Mouse (Mus musculus) erythroid progenitor cell, adult 5-6 weeks (primary cell): ENCODE measurements around the gene Jph4. TPM values are rescaled to one million over a fixed set of nuclear protein-coding genes. Genes with fewer than 3 reads are reported as not detected.

Experiments
- ATAC-seq: replicated peaks from 2 replicates; pipeline ENCODE4 v1.8.0; 2016; ENCODE audit warnings: moderate number of reproducible peaks, mild to moderate bottlenecking, moderate TSS enrichment, inconsistent platforms; ENCODE audit not compliant: poor library complexity, low FRiP score, severe bottlenecking
- total RNA-seq, 2 experiments: library from RNA; stranded (forward) in 1 of 2; stranded (reverse) in 1 of 2; fragments of 150-400 nt in 1 of 2; fragments of 186-747, 209-891 nt in 1 of 2; gene quantifications; 2 replicates each; pipeline versions ENCODE4 v1.2.3 to v1.2.4; 2015 to 2017; ENCODE audit warnings: low replicate concordance in 2 of 2

Gene Jph4
- total RNA-seq (2015; ENCODE audit: low replicate concordance) (not detected in 2 replicates), total RNA-seq (2017; ENCODE audit: low replicate concordance) (not detected in 2 replicates)

DNA sequence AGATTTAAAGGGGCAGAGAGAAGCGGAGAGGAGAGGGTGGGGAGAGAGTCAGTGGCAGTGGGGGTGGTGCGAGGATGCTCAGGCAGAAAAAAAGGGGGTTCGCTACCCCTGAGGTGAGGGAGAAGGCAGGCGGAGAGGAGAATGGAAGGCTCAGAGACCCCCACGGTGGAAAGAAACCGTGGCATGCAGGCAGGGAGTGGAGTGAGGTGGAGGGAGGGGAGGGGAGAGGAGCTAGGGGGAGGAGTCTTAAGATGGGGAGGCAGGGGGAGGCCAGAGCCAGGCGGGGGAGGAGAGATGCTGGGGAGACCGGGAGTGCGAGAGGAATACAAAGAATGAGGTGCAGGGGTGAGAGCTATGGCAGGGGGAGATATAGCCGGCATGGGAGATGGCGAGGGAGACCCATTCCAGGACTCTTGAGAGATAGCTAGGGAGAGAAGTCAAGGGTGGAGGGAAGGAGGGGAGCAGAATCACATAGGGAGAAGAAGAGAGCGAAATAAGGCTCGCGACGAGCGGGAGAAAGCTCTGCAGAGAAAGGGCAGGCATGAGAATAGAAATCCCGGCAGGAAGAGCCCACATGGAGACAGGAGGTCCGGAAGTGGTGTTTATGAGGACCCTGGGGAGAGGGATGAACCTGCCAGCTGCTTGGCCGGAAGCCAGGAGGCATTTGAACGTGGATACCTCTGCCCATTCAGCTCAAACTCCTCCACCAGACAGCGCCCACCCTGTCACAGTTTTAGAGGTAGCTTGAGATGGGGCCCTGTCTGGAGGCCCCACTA, at the start of gene Jph4:
Gene Jph4, minus strand, starts transcription at position 511 of the 776 bp plus-strand sequence.
- ATAC-seq, result no peak

DNA sequence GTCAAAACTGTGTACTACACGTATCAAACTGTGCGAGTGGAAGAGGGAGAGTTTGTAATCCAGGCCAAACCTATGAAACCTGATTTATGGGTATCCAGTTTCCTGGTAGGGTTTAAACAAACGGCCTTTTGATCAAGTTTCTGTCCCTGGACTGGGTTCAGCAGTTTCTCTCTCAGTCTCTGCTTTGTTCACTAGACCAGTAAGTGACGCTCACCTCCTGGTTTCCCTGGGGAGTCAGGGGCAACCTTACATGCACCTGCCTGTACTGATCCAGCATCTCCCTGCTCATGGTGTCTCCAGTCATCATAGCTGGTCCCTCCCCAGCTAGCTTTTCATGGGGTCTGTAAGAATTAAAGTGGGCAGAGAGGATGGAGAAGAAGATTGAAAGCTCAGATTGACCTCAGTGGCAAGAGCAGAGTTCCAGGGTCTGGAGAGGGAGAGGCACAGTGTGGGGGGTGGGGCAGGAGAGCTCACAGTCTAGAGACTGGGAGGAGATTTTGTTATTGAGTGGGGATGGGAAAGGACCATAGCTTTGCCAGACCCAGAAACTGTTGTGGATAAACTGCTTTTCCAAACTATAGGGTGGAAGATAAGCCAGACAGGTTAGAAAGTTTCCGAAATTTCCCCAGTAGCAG, 47.6 kb upstream of the Jph4 start:
- ATAC-seq, result no peak

DNA sequence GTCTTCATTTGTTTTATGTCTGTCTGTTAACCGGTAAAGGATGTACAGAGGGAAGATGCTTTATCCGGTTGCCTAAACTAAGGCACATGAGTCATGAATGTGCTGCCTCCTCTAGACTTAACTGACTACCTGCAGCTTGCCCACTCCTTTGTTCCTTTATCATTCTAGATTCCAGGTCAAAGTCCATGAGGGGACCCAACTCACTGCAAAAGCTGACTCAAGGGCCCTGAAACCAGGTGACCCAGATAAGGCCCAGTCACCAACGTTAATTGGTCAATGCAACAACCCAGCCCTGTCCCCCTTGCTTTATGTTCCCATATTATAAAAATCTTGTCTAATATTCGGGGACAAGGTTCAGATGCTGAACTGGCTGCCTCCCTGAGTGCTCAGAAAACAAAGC, 45.4 kb upstream of the Jph4 start:
- ATAC-seq, result no peak

DNA sequence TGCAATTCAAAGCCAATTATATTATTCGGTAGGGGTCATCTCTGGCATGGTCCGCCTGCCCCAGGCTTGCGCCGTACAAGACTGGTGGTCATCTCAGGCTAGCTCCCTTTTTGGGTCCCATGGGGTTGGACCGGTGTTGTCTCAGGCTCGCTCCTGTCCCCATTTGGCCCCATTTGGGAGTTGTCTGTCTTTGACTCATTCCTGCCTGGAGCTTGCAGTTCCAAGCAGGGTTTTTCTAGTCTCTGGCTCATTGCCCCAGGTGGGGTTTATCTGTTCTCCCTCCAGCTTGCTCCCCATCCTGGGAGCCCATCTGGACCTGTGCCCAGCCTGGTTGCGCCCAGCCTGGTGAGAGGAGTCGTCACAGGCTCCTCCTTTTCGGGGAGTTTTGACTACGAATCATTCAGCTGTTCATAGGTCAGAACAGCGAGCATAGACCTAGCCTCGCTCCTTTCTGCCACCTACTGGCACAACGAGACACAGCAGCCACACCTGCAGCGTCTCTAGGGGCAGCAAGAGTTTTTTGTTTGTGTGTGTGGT, 44.4 kb upstream of the Jph4 start:
- peak; percentile 71 for ATAC-seq

DNA sequence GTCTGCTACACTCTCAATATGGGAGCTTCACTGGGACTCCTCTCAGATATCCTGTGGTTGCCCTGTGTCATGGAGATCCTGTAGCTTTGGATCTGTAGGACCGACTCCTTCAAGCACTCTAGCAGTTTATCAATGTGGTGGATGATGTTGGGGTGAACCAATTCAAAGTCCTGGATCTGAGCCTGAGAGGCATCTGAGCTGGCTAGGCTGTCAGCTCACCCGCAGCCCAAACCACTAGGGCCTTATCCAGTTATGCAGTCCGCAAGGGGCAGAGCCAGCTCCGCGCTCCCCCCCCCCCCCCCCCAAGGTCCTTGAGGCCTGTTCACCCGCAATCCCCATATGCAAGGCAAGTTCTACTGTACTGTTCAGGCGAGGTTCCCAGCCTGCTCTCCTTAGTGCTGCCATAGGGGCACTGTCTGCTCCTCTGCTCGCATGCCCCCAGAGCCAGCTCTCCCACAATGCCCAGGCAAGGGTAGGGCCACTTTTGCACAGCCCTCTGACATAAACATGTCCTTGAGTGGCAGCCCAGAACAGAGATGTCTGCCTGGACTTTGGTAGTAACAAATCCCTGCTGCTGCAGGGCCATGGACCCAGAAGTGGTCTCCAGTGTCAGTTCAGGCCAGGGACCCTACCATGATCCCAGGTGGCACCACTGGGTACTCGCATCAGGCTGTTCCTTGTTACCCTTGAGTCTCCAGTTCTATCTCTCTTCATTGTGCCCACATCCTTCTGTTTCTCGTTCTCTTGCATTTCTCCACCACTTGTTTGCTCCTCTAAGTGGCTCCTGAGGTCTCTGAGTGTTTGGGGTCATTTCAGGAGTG, 43.7 kb upstream of the Jph4 start:
- no peak for ATAC-seq

DNA sequence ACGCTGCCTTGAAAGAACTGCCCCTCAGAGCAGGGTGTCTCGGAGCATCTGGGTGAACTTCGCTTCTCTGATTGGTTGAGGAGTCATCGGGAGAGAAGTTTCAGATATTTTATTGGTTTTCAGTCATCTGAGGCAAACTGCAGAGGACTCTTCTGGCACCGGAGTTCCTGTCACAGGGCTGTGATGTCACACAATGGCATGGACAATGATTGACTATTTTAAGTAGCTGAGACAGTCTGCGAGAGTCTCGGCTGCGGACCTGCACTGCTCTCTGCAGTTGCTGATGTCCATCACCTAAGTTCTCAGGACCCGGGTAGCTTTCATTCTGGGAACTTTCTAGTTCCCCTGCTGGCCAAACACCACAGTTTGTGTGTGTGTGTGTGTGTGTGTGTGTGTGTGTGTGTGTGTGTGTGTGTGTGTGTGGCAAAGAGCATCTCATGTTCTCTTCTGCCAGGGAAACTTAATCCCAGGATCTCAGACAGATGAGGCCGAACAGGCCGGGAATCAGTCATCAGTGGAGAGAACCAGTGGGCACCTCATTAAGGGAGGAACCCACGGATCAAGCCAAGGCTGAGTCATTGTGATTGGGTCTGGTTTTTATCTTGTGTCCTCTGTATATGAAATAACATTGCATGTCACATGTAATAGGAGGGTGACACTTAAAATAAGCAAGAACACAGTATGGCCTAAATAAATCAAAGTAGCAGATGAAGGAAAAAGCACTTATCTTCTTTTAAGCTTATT, 40.8 kb upstream of the Jph4 start:
- ATAC-seq, result no peak

DNA sequence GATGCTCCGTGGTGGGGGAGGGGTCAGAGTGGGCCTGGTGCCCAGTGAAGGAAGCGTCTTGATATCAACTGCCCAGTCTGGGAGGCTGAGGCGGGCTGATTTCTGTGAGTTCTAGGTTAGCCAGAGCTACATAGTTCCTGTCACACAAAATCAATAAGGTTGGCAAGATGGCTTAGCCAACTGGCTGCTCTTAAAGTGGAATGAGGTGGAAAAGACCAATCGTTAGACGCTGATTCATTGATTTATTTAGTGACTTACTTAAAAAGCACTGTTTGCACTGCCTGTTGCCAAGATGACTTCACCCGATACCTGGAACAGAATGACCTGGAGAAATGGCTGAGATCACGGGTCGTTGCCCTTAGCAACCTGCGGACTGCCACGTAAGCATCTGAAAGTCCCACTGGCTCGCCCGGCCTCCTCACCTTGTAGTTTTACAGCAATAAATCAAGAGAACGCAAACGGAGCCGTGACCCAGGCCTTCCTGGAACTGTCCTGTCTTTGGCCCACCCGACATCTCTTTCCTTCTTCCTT, 36.3 kb upstream of the Jph4 start:
- ATAC-seq, result no peak

DNA sequence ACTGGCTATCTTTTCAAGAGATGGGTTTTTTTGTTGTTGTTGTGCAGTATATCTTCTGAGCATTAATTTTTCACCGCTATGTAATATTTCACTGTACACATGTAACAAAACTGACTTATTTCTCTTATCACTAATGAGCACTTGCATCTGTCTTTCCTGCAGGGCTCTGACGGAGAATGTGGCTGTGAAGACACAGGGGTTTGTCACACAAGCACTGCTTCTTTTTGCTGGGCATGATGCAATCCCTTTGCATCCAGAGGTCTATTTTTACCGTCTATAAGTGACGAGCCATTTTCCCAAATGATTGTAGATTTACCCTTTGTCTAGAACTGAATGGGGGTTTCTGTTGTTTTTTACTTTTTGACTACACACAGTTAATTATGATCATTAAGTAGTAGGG, 35.4 kb upstream of the Jph4 start:
- ATAC-seq, result no peak

DNA sequence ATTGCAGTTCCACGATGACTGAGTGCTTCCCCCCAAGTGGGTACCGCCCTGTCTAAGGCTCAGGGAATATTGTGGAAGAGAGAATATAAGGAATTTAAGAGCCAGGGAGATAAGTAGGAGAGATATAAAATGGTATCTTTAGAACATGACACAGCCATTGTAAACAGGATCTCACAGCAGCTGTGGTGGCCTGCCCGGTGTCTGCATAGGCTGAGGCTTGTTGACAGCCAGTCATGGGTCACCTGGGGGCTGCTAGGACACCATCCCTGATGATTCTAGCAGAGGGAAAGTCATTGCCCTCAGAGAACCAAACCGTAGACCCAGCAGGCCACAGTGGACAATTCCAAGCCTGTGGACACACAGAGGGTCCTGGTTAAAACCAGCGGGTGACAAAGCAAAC, 34.2 kb upstream of the Jph4 start:
- ATAC-seq, result no peak

DNA sequence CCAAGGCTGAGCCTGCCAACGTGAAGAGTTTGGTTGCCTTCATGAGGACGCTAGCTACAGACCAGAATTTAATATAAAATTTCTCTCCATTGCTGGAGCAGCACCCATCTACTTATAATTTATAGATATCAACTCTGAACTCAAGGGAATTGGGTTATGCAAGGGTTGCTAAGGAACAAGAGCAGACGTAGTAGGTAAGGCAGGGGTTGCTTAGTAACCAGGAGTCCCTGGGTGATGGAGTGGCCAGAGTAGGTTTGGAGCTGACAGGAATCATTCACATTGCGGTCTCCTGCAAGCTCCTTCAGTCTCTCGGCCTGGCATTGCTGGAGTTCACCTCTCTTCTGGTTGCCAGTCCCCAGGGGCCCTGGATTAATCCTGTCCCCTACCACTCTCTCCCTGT, 32.3 kb upstream of the Jph4 start:
- no peak for ATAC-seq

DNA sequence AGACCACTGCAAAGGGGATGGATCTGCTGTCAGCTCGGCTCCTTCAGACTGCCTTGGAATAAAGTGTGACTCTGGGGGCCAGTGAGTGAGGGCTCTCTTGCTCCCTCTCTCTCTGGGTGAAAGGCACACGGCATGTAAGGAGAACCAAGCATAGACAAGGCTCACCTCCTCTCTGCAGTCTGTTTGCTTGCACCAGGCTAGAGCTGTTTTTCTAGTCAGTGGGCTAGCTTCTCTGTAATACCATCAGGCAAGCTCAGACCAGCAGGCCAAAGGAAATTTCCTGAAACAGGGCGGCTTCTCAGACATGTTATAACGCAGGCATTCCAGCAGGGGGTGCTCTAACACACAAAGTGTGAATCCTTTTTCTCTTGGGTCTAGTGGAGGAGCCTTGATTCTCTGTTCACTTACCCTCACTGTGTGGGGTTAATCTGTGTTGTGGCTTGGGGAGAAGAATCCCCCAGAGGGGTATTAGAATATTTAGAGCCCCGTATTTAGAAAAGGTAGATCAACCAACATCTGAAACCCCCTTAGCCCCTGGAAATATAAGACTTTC, 31.7 kb upstream of the Jph4 start:
- ATAC-seq, result no peak

DNA sequence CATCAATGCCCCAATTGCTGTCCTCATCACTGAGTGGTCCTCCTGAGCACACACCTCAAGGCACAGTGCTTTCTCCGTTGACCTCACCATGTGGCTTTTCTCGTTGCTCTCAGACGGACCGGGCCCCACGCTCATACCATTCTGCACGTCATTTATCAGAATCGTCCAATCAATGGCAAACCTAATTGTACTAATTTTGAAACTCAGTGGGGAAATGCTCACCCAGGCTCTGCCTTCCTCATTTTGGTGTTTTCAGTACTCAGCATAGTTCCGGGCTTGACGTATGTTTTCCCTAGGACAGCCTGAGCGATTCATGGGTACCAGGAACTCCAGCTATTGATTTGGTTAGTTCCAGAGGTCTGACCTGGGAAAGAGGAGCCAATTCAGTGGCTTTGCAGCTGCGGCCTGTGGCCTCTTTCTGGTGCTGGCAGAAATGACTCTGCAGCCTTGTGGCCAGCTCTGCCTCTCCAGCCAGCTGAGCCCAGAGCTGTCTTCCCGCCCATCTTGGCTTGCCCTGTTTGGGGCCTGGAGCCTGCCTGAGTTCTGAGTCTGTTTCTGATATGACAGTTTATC, 30.2 kb upstream of the Jph4 start:
- ATAC-seq, result no peak

DNA sequence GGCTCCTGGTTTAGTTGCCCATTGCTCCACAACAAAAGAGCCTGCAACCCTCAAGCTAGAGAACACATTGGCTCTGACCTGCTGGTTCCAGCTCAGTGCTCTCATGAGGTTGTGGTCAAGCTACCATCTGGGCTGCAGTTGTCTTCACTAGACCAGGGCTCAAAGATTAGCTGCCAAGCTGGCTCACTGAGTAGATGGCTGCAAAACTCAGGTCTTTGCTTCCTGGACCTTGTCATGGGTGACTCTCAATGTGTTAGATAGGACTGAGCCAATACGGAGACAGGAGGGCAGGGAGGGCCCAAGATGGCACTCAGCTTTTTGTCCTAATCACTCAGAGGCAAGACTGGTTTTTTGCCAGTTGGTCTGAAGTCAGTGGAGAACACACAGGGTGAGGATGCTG, 29.6 kb upstream of the Jph4 start:
- ATAC-seq, result no peak

DNA sequence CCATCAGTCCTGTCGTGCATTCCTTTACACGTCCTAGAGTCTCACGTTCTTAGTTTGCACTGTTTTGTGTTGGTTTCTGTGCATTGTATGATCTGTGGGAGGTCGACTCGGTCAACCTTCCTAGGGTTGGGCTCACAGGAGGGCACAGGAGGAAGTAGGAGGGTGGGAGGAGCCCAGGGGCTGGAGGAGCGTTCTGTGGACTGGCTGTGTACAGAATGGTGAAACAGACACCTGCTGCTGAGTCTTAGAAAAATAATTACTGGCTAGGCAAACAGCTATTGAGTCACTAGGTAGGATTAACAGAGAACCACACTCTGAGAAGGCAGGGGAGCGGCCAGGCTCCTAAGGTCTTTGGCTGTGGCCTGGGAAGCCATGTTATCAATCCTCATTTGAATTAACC, 22.6 kb upstream of the Jph4 start:
- ATAC-seq, result no peak

DNA sequence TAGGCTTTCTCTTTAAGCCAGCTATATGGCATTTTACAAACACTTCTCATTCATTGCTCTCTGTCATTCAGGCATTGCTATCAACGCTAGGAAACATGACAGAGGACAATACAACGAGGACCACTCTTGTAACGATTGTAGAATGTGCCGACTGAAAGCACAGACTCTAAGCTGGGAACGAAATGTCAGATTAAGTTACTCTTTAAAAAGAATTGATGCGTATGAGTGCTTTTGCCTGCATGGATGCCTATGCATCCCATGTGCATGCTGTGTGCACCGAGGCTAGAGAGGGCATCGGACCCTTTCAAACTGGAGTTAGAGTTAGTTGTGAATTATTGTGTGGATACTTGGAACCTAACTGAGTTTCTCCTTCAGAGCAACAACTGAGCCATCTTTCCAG, 18.9 kb upstream of the Jph4 start:
- ATAC-seq, result no peak

DNA sequence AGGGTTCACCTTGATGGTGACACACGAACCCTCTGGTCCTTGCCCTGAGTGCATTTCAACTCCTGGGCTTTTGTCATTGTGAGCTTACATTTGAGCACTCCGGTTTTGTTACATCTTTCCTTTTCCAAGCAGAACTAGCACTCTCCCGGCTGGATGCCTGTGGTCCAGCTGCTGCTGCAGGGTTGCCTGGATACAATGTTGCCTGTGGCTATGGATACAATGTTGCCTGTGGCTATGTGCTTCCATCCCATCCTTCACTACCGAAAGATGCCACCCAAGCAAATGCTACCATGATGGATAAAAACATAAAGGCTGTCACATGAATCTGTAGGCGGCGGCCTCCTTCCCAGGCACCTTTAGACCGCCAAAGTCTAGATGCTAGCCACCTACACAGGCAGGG, 9.8 kb upstream of the Jph4 start:
- ATAC-seq, result no peak

DNA sequence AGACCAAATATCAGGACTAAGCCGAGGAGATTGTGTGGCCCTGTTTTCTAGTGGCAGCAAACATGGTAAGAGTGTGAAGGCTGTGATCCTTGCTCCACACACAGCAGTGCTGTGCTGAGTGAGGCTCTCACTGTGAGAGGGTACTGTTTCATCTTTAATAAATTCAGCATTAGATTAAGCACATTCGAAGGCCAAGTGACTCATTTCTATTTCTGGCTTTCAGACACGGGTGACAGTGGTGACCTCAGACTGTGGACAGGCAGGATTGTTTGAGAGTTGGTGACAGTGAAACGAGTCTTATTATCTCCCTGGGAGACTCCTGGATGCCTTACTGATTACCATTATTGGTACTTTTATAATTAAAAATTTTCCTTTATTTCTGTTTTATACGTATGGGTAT, 9.0 kb upstream of the Jph4 start:
- no peak for ATAC-seq

DNA sequence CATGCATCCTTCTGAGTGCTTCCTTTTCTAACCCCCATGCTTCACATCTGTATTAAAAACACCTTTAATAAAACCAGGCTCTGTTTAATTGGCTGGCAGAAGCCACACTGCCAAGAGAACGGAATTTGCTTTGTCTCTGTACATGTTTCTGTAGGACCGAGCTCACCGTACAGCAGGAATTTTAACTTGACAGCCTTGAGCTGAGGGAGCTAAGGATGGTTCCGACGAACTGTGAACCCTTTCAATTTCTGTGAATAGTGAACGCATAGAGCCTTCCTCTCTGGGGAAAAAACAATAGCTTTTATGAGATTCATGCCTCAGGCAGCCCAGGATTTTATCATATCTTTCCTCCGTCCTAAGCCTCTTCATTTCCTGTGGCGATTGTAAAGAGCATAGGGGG, 5.6 kb upstream of the Jph4 start:
- no peak for ATAC-seq

DNA sequence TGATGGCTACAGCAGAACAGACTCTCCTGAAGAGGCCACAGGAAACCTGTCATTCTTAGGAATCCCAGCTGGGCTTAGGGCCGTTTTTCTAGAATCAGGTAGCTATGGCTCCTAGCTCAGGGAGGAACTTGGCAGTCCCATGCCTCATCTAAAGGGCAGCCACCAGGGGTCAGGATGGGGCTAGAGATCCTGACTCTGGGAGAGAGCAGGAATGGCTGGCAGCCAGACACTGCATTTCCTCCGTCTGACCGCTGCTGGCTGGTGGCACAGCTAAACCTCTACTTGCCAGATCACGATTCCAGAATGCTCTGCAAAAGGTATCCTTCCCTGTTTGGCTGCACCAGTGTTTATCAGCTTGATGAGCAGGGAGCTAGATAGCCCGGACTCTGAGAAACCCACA, 5.2 kb upstream of the Jph4 start:
- no peak for ATAC-seq
